Mouse (Mus musculus) hindbrain, embryonic 14.5 days (tissue): ENCODE data around the gene Pak4. TPM values are rescaled to one million over a fixed set of nuclear protein-coding genes. Genes with fewer than 3 reads are reported as not detected.
A peak's percentile ranks its signal among the peaks of the same experiment; 100 is the strongest.
"Not testable (repeated sequence)": the region's sequence is repeated elsewhere in the genome, so short reads cannot be mapped to it uniquely, and the experiment has no call there.

ENCODE experiments used
- ATAC-seq: fragments of 200-750 bp; cut with Nextera tagmentation; 2 replicates; pipeline ENCODE4 v1.8.0; 2017; ENCODE audit warnings: moderate number of reproducible peaks, mild to moderate bottlenecking, moderate TSS enrichment, moderate library complexity; ENCODE audit not compliant: low FRiP score
- DNase-seq: peaks from one replicate; pipeline ENCODE4 v3.0.0-alpha.2; 2015; ENCODE audit warnings: low spot score
- H3K27ac ChIP-seq: fragments of 300-500 bp; sonication (generic); 2 replicates; pipeline ENCODE4 v1.5.1; 2014; ENCODE audit warnings: mild to moderate bottlenecking, moderate library complexity
- H3K27me3 ChIP-seq: fragments of 300-500 bp; sonication (generic); 2 replicates; pipeline ENCODE4 v1.6.1; 2014; ENCODE audit warnings: mild to moderate bottlenecking, low read length, mixed read lengths; ENCODE audit not compliant: control insufficient read depth, insufficient read depth
- H3K36me3 ChIP-seq: fragments of 300-500 bp; sonication (generic); replicated peaks from 2 replicates; pipeline ENCODE4 v1.6.1; 2014; ENCODE audit not compliant: control insufficient read depth, insufficient read depth
- H3K4me1 ChIP-seq: fragments of 300-500 bp; sonication (generic); replicated peaks from 2 replicates; pipeline ENCODE4 v1.6.1; 2014; ENCODE audit warnings: antibody characterized with exemption, low read length, mixed read lengths; ENCODE audit not compliant: control insufficient read depth, insufficient read depth
- H3K4me2 ChIP-seq: fragments of 300-500 bp; sonication (generic); replicated peaks from 2 replicates; pipeline ENCODE4 v1.6.1; 2014; ENCODE audit warnings: mild to moderate bottlenecking, moderate library complexity
- H3K4me3 ChIP-seq: fragments of 300-500 bp; sonication (generic); replicated peaks from 2 replicates; pipeline ENCODE4 v1.5.1; 2014; ENCODE audit warnings: mild to moderate bottlenecking, low read length
- H3K9ac ChIP-seq: fragments of 300-500 bp; sonication (generic); 2 replicates; pipeline ENCODE4 v1.6.1; 2014
- H3K9me3 ChIP-seq: fragments of 300-500 bp; sonication (generic); 2 replicates; pipeline ENCODE4 v1.6.1; 2016; ENCODE audit warnings: low read length; ENCODE audit not compliant: control insufficient read depth
- WGBS: fragments of 180-500 bp; shearing (Covaris S2); extraction: QIAGEN DNeasy Blood & Tissue Kit; methylation state at CpG from one replicate; pipeline ENCODE4 v1.1.7; 2014; 5-methylcytosine and 5-hydroxymethylcytosine counted together
- polyA plus RNA-seq: library from polyadenylated mRNA; unstranded; fragments of >200 nt; fragmentation: Nextera tagmentation; extraction: Ambion mirVana; gene quantifications from 2 replicates; pipeline ENCODE4 v1.2.1, GENCODE M21; 2014

The Pak4 gene
- polyA plus RNA-seq, 1 experiment from 2014 or later = 13.2 TPM

- Histone ChIP-seq H3K27me3 (no peaks in the 10 kb centered on the region), H3K27ac (no peak overlapping the region), H3K9me3 (no peaks in the 10 kb centered on the region), H3K4me2 (no peak overlapping the region), H3K9ac (no peak overlapping the region), H3K36me3 (no peaks in the 10 kb centered on the region), H3K4me1 (no peaks in the 10 kb centered on the region), H3K4me3 (no peak overlapping the region)
- no peak for DNase-seq
- no peak for ATAC-seq
- WGBS = 81% methylated on average over 9 of the region's 9 CpGs
Measured at GRCm38 (mm10) chr7:28619098-28619715, 21.2 kb upstream of the Pak4 start.

GRCm38 (mm10) chr7:28605951-28606350, 8.0 kb upstream of the Pak4 start:
- H3K36me3 ChIP-seq = no peaks in the 10 kb centered on the region
- ATAC-seq (no peak), DNase-seq (no peak)
- no peak overlapping the region for H3K4me3 ChIP-seq
- 92% methylated on average over 8 of the region's 8 CpGs for WGBS
- H3K4me2 ChIP-seq = no peak overlapping the region
- no peaks in the 10 kb centered on the region for H3K27me3 ChIP-seq
- no peaks in the 10 kb centered on the region for H3K9me3 ChIP-seq
- no peak overlapping the region for H3K9ac ChIP-seq
- no peak overlapping the region for H3K27ac ChIP-seq
- no peaks in the 10 kb centered on the region for H3K4me1 ChIP-seq

- H3K9me3 ChIP-seq, H3K27me3 ChIP-seq, H3K4me1 ChIP-seq, H3K9ac ChIP-seq, H3K4me2 ChIP-seq, DNase-seq, ATAC-seq, H3K27ac ChIP-seq, H3K4me3 ChIP-seq, H3K36me3 ChIP-seq: not testable (repeated sequence)
- 85% methylated on average over 2 of the region's 2 CpGs for WGBS
Measured at GRCm38 (mm10) chr7:28603788-28604187, 5.8 kb upstream of the Pak4 start.

GRCm38 (mm10) chr7:28603136-28603535, 5.2 kb upstream of the Pak4 start:
- H3K4me1 ChIP-seq = 0 out of 2 replicates have a peak, but pooled peaks cover 3% of the 10 kb centered on the region
- H3K36me3 ChIP-seq = no peaks in the 10 kb centered on the region
- WGBS = 78% methylated on average over 5 of the region's 5 CpGs
- H3K4me2 ChIP-seq = no peak overlapping the region
- H3K9ac ChIP-seq = no peak overlapping the region
- H3K27me3 ChIP-seq = no peaks in the 10 kb centered on the region
- H3K9me3 ChIP-seq = no peaks in the 10 kb centered on the region
- no peak overlapping the region for H3K27ac ChIP-seq
- no peak for ATAC-seq
- no peak for DNase-seq
- H3K4me3 ChIP-seq = no peak overlapping the region

GRCm38 (mm10) chr7:28601668-28602067, 3.7 kb upstream of the Pak4 start:
- Histone ChIP-seq H3K4me1 (peaks cover 12% of the 10 kb centered on the region), H3K27ac (peak overlapping the region; percentile 2; the same call in 1 of the 2 replicates), H3K4me3 (no peak overlapping the region), H3K36me3 (no peaks in the 10 kb centered on the region), H3K9ac (0 out of 2 replicates have a peak overlapping the region, but pooled peaks have one; percentile 29), H3K9me3 (no peaks in the 10 kb centered on the region), H3K4me2 (0 out of 2 replicates have a peak overlapping the region, but pooled peaks have one; percentile 26), H3K27me3 (no peaks in the 10 kb centered on the region)
- peak; percentile 89 for DNase-seq
- peak; percentile 13; the same call in 1 of the 2 replicates for ATAC-seq
- WGBS = 20% methylated on average over 7 of the region's 7 CpGs

- DNase-seq = peak; percentile 71
- ATAC-seq = no peak
- H3K36me3 ChIP-seq = no peaks in the 10 kb centered on the region
- no peak overlapping the region for H3K4me2 ChIP-seq
- H3K27ac ChIP-seq = peak overlapping the region; percentile 2; the same call in 1 of the 2 replicates
- peaks cover 18% of the 10 kb centered on the region for H3K4me1 ChIP-seq
- no peaks in the 10 kb centered on the region for H3K27me3 ChIP-seq
- H3K9ac ChIP-seq = no peak overlapping the region
- WGBS = 9% methylated on average over 11 of the region's 11 CpGs
- no peaks in the 10 kb centered on the region for H3K9me3 ChIP-seq
- no peak overlapping the region for H3K4me3 ChIP-seq
Measured at GRCm38 (mm10) chr7:28601029-28601428, 3.0 kb upstream of the Pak4 start.

- Histone ChIP-seq H3K27ac (no peak overlapping the region), H3K4me1 (peaks cover 23% of the 10 kb centered on the region), H3K9me3 (no peaks in the 10 kb centered on the region), H3K9ac (no peak overlapping the region), H3K27me3 (no peaks in the 10 kb centered on the region), H3K4me3 (no peak overlapping the region), H3K4me2 (no peak overlapping the region), H3K36me3 (no peaks in the 10 kb centered on the region)
- ATAC-seq = no peak
- WGBS = 68% methylated on average over 2 of the region's 2 CpGs
- no peak for DNase-seq
Measured at GRCm38 (mm10) chr7:28598951-28599350, 966 bp upstream of the Pak4 start.

- Histone ChIP-seq H3K9ac (peak overlapping the region; percentile 70), H3K27ac (0 out of 2 replicates have a peak overlapping the region, but pooled peaks have one; percentile 88), H3K4me1 (peaks cover 32% of the 10 kb centered on the region), H3K36me3 (no peaks in the 10 kb centered on the region), H3K9me3 (no peaks in the 10 kb centered on the region), H3K4me2 (peak overlapping the region; percentile 93), H3K27me3 (no peaks in the 10 kb centered on the region), H3K4me3 (peak overlapping the region; percentile 65)
- 3% methylated on average over 9 of the region's 9 CpGs for WGBS
- DNase-seq (no peak), ATAC-seq (no peak)
Measured at GRCm38 (mm10) chr7:28597277-28597570, 761 bp downstream of the Pak4 start.

GRCm38 (mm10) chr7:28596436-28597276, 1.3 kb downstream of the Pak4 start:
- H3K9ac ChIP-seq = peak overlapping the region; percentile 70
- no peaks in the 10 kb centered on the region for H3K9me3 ChIP-seq
- H3K27ac ChIP-seq = 0 out of 2 replicates have a peak overlapping the region, but pooled peaks have one; percentile 88
- H3K4me2 ChIP-seq = peak overlapping the region; percentile 93
- 30% methylated on average over 20 of the region's 20 CpGs for WGBS
- no peaks in the 10 kb centered on the region for H3K27me3 ChIP-seq
- ATAC-seq (no peak), DNase-seq (no peak)
- peak overlapping the region; percentile 65 for H3K4me3 ChIP-seq
- no peaks in the 10 kb centered on the region for H3K36me3 ChIP-seq
- H3K4me1 ChIP-seq = peaks cover 32% of the 10 kb centered on the region
